Mouse (Mus musculus) heart, postnatal 10 days (tissue): Measurements from ENCODE around the gene Rgs8. TPM values are rescaled to one million over a fixed set of nuclear protein-coding genes. Genes with fewer than 3 reads are reported as not detected.

Experiments
- DNase-seq, 2 experiments: peaks; one replicate each; pipeline ENCODE4 v3.0.0; 2021
- intact Hi-C: fragments of 180-260 bp; cut with DNase I; formaldehyde crosslinking; loops from one replicate; pipeline ENCODE4 v1.15.1; 2025
- total RNA-seq, 2 experiments: library from RNA; stranded (reverse); gene quantifications; 2 replicates each; pipeline ENCODE4 v1.2.3; 2021

The Rgs8 gene
- total RNA-seq, 2 experiments from 2014 or later: not detected

DNA sequence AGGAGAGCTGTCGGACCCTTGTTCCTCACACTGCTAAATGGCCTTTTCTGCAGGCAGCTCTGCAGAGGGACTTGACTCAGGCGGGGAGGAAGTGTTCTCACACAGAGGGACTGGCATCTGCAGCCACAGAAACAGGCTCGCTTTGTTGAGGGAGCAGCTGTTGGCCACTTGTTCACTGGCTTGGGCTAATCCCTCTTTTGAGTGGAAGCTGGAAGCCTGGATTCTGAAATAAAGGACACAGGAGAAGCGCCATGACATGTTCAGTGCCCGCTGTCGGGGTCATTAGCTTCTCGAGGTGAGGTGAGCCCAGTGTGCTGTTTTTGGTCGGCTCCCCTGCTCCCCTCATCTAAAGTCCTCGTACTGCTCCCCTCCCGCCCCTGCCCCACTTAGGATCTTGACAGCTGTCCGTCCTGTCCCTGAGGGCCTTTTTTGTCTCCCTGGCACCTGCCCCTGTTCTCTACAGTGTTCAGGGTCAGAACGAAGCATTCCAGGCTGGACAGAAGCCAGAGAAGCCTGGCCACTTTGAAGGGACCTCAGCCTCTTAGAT lies 50.7 kb downstream of the Rgs8 start:
- DNase-seq: peak; percentile 32 to 50
- intact Hi-C loops: no loop called here

DNA sequence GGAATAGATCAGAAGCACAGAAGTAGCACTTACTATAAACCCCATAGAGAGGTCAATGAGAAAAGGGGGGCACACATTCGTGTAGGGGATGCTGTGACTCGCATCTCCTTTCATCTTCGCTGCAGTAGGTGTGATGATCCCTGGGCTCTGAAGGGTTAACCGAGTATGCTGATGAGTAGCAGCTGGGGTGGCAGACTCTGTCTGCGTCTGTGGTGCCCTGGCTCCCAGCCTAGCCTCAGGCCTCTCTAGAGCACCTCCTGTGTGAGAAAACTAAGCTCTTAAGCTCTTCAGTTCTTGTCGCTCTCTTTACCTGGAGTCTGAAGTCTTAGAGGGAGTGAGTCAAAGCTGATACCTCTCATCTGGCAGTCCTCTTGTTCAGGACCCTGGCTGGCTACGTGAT lies 51.3 kb downstream of the Rgs8 start:
- intact Hi-C loops: no loop called here
- no peak for DNase-seq

DNA sequence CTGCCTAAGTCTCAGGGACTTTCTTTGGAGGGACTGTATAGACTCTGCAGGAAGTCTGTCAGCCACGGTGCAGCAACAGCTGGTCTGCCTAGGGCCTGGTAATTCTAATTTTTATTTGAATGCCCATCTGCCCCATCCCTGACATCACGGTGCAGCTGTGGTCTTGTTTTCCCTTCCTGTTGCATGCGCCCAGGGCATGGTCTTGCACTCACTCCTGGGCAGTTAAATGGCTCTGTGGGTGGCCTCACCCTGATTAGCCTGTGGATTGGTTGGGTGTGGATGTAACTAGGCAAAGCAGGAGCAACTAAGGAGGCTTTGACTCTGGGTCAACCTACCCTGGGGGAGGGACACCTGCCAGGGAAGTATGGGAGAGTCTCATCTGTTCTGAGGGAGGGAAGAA lies 52.2 kb downstream of the Rgs8 start:
- intact Hi-C loops: no loop called here

DNA sequence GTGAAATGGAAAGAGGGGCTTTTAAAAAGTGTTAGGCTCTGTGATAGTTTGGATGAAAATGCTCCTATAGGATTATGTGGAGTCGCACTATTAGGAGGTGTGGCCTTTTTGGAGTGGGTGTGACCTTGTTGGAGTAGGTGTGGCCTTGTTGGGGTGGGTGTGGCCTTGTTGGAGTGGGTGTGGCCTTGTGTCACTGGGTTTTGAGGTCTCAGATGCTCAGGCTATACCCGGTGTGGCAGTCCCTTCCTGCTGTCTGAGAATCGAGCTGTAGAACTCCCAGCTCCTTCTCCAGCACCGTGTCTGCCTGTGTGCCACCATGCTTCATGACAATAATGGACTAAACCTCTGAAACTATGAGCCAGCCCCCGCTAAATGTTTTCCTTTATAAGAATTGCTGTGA lies 55.8 kb downstream of the Rgs8 start:
- intact Hi-C loops: no loop called here
- no peak for DNase-seq

More for the DNA sequence above, 52.2 kb downstream of the Rgs8 start:
- DNase-seq: no peak

DNA sequence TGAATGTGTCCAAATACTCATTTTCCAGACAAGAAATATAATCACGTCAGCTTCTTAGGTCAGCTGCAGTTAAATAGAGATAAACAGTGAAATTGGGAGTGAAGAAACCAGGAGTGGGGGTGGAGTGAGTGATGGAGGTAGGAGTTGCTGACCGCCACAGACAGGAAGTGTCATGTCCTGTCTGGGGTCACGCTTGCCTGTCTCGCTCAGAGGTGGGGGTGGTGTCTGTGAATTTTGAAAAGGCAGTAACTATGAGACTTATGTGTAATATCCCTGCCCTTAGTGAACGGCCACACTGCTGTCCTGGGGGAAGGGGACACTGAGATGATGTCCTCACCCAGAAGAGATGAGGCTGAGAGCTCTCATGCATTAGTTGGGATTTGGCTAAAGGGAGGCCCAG lies 56.6 kb downstream of the Rgs8 start:
- DNase-seq: no peak
- intact Hi-C loops: no loop called here

DNA sequence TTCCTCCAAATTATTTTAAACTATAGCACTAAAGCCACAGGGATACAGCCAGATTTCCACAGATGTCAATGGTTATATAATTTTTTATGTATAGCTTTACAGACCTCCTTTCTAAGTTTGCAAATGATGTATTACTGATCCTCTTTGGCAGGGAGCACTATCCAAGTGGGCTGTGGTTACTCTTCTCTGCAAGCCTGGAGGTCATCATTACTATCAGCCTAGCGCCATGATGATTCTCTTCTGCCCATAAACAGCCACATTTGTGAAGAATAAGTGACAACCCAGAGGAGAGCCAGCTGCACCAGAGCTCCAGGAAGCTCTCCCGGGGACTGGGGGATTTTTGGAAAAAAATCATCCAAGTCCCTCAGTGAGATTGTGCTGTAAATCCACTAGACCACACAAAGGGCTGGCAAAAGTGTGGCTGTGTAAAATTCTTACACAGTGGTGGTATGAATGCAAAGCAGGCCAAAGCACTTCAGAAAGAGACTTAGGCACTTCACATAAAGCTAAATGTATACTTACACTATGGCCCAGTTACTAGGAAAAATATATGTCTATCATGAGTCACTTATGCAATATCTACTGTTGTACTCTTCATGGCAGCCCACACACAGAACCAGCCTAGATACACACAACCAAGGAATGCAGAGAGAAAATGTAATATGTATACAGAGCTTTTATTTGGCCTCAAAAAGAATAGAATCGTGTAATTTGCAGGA lies 58.9 kb downstream of the Rgs8 start:
- no peak for DNase-seq
- intact Hi-C loops: no loop called here

DNA sequence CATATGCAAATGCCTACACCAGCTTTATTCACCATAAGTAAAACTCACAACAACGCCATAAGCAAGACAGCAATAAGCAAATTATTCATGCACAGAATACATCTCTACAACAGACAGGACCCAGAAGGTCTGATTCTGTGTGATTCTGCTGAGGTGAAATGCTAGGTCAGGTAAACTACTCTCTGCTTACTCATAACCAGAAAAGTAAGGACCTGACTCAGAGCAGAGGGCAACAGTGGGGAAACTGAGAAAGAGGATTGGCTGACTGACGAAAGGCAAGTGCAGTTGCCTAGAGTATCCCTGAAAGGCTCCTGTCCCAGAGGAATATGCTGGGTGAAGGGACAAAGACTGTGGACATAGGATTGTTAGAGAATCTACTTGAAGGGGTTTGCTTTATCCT lies 59.8 kb downstream of the Rgs8 start:
- intact Hi-C loops: no loop called here
- no peak for DNase-seq

DNA sequence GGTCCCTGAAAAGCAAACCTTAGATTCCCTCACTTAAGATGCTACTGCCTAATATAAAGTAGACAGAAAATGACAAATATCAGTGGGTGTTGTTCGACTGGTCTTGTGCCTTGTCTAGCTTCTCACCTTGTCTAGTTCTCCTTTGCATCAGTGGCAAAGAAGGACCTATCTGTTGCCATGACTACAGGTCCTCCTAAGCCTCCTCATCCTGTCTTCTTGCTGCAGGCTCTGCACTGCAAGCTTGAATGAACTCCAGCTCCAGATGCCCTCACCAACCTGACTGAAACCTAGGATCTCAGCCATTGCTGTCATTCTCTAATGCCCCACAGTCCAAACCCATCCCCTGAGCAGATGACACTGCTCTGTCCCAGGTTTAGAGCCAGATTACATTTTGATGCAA lies 65.2 kb downstream of the Rgs8 start:
- DNase-seq: no peak
- intact Hi-C loops: no loop called here

DNA sequence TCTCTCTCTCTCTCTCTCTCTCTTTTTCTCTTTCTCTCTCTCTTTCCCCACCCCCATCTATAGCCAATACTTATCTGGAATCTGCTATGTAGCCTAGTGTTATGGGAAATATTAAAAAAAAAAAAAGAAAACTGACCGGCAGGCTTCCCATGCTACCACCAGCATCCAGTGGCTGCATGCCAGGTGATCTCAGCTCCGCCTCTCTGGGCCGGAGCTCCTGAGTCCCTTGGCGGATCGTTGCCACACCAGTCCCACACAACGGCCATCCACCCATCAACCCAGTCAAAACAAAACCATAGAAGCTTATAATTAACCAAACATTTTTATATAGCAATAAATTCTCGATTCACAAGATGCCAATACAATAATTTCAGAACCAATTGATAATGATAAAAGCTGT lies 68.1 kb downstream of the Rgs8 start:
- DNase-seq: no peak
- intact Hi-C loops: no loop called here

DNA sequence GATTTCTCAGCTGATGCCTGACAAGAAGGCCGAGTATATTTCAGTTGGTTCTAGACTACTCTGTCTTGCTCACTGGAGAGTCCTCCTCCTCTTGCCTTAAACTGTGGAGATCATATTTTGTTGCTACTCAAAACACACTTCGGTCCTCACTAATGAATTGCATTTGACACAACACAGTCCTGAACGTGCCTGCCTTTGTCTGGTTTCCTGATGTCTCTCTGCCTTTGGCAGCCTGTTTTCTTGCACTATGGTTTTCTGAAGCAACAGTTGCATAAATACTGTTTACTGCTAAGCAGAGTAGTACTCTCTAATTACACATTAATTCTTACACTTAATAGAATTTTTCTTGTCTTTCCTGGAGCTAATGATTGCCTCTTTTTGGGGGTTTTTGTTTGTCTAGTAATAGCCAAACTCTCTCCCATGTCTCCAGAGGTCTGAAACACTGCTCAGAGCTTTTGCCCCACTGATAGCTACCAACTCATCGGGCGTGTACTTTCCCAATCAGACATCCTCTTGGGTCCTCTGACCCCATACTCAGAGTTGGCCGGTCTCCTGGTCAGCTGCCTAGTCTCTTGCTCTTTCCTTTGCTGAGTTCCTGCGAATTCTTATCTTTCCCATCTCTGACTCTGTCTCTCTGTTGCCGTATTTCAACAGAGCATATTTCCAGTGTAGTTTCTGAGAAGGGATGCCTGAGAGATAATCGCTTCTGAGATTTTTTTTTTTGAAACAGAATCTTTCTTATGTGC lies 68.9 kb downstream of the Rgs8 start:
- no peak for DNase-seq
- intact Hi-C loops: no loop called here

DNA sequence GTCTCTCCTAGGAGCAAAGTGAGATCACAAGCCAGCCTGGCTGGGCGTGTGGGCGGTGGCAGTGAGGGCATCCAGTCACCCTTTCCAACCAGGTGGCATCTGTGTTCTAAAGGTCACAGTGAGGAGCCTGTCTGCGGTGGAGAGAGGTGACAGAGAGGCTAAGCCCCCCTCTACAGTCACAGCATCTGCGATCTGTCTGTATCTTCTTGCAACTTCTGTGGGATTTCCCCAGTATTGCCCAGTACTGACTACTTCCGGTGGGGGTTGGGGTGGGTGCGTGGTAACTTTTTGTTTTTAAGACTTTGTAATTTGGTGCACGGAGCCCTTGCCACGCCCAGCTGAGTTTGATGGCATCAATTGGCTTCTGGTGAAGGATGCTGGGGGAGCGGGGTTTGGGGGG lies 70.6 kb downstream of the Rgs8 start:
- intact Hi-C loops: no loop called here
- DNase-seq: no peak

DNA sequence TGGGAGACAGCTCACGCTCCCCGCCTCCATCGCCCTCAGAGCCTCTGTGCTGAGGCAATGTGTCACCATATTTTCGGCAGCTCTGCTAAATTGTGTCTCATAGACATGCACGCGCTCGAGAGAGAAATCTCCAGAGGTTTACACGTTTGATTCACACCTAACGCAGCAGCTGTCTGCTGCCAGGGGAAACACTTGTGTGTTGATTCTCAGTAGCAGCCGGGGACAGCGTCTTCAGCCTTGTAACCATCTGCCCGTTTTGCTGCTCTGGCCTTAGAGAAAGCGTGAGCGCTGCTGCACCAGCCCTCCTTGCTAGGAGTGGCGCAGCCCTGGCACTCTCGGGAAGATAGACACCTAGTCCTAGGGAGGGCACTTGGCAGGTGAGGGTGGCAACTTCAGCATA lies 73.8 kb downstream of the Rgs8 start:
- intact Hi-C loops: no loop called here
- DNase-seq: no peak

DNA sequence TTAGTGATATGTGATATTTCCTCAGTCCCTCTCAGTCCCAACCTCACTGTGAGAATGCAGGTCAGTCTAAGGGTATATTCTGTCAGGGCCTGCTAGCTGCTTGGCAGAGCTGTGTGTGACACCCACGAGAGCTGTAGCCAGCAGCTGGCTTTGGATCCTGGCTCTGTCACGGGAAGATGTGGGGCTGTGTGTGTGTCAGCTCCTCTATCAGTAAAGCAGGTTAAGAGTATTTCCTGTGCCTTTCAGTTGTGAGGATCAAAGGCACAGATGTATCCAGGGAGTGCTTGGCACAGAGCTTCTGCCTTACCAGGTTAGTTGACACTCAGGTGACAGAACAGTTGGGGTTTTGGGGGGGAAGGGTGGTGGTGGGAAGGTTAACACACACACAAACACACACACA lies 77.0 kb downstream of the Rgs8 start:
- intact Hi-C loops: no loop called here
- DNase-seq: peak in 1 of 2 experiments; percentile 15

DNA sequence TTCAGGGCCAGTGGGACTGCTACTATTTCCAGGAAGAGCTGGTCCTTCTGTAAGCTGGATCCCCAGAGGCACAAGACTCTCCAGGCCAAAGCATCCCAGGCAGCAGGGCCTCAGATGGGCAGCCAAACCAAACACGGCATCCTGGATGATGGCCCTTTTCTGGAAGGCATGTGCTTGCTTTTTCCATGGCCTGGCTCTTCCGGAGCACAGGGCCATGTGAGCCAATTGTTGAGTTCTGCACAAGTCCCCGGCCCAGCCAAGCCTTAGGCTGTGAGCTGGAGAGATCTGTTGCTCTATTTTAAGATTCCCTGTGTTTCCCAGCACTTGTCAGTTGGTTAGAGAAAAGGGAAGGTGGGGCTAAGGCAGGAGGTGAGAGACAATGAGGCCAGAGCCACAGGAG lies 77.8 kb downstream of the Rgs8 start:
- intact Hi-C loops: no loop called here
- peak; percentile 79 to 83 for DNase-seq

DNA sequence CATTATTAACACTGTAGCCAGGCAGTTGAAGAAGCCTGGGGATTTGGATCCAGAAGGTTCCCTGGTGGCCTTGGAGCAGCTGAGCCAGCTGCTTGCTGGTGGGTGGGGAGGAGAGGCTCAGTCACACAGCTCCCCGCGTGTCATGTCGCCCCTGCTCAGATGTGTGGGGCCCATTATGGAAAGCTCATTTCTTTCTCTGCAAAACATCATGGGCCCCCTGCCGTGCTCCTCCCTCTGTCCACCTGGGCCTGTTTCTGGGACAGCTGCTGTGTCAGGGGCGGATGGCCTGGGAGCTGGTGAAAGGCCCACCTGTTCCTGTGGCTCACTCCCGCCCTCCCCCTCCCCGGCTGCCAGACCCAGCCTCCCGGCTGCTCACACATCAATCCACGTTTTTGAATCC lies 80.4 kb downstream of the Rgs8 start:
- intact Hi-C loops: no loop called here
- no peak for DNase-seq

DNA sequence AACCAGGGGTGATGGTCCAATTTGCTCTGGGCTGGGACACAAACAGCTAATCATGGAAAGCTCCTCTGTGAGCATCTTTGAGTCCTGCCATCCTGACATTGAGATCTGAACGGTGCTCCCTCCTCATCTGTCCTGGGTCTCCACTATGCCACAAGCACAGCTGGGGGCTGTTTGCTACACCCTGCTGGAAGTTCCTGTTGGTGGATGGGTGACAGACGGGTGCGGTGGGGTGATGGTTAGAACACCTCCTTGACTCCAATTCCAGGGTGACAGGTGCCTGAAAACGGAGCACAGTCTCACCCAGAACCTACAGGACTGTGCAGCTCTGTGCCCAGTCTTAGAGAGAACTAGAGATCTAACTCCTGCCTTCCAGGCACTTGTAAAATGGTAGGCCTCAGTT lies 82.0 kb downstream of the Rgs8 start:
- no peak for DNase-seq
- intact Hi-C loops: no loop called here

DNA sequence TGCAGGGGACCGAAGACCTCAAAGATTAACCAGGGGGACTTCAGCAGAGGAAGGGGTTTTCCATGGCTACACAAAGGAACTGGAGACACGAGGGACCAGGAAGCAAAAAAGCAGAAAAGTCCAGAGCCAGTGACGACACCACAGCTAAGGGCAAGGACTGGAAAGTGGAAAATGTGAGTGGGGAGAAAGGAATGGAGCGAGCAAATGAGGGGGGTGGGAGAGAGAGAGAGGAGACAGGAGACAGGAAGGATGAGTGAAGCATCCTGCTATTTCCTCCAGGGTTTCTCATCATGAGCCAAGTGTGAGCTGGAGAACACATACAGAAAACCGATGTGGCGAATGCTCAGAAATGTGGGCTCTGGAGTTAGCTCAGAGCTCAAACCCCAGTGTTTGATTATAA lies 83.3 kb downstream of the Rgs8 start:
- intact Hi-C loops: no loop called here
- no peak for DNase-seq

DNA sequence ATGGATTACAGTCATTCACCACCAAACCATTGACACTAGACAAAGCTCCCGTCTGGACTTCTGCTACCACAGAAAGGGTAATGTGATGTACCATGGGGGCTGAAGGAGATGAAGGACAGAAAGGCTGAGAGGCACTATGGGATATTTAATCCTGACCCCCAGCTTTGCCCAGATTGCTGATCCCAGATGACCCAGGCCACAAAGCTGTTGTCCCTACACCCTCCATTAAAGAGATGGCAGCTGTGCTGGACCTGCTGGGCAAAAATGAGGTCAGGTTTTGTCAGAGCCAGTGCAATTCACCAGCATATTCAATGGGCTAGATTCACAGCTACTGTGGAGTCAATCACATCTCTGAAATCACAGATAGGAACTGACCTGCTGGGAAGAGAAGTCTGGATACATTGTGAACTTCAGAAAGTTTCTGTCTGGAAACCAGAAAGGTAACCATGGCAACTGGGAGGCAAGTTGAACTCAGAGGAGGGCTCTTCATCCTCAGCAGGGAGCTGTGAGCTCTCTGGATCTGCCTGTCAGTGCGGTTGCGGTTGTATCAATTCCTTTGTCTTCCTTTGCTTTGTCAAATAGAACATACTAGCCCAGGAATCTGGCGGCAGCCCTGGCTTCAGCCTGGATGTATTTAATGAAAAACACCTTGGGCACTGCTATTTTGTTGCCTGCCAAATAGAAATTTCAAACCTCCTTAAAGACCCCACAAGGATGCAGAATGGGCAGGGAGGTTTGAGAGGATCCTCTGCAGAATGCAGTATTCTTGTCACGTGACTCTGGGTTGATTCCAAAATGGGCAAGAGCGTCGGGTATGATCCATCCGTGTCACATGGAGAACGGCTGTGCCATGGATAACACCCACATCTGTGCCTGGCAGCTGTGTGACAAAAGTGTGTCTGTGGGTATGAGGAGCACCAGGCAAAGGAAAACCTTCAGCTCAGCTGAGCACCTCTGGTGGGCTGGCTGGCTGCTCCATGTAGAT lies 84.6 kb downstream of the Rgs8 start:
- DNase-seq: no peak
- intact Hi-C loops: no loop called here

DNA sequence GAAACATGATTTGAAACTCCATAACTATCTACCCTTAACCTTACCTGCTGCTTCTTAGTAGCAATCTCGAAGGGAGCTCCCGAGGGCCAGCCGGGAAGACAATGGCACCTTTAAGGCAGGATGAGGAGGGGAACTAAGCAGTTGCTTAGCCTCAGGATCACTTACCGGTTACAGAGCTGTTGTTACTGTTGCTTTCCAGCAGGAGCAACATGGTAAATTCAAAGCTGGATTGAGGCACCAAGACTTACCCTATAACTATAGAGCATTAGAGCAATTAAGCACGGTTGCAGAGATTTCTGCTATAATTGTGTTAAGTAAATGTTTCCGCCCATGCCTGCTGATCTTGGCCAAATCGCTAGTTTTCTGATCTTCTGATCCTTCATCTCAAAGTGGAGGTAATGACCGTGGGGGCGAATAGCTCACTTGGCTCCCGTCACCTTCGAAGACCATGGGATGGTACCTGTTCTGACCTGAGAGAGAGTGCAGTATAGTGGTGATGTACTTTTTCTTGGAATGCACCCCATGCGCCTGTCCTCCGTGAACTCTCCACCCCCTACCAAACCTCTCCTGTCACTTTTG lies 86.7 kb downstream of the Rgs8 start:
- DNase-seq: no peak
- intact Hi-C loops: no loop called here

DNA sequence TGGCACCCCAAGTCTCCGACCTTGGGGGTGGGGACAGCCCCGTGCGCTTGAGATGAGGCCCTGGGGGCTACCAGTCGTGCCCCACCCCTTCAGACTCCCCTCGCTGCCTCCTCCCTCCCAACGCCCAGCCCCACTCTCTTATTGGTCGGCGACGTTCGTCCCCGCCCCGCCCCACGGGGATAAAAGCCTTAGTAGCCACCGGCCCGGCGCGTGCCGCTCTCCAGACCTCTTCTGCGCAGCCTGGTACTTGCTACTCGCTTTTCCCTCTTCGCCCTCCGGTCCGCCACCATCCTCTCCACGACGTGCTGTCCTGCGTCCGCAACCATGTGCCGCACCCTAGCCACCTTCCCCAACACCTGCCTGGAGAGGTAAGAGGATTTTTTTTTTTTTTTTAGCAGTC lies 87.3 kb downstream of the Rgs8 start, which contains the start of gene Rgs16:
Rgs16 (plus strand) TSS at position 205 of the 400 bp plus-strand sequence.
- intact Hi-C loops: no loop called here
- DNase-seq: peak; percentile 86 to 88
